Mouse (Mus musculus) thymus, adult 18-20 months (tissue): ENCODE data around the gene Hes5.

ENCODE experiments used
- DNase-seq, 2 experiments: peaks; one replicate each; pipeline ENCODE4 v3.0.0; 2022; ENCODE audit warnings: mixed read lengths in 2 of 2

Hes5 gene

GRCm38 (mm10) chr4:154960690-154961225, at the start of gene Hes5:
Gene Hes5 (plus strand): TSS chr4:154960923.
- peak in 1 of 2 experiments; percentile 29 for DNase-seq

- DNase-seq: no peak
These were observed 49.1 kb upstream of the Hes5 start for GRCm38 (mm10) chr4:154911644-154912043.

- no peak for DNase-seq
These were observed 46.9 kb upstream of the Hes5 start for GRCm38 (mm10) chr4:154913845-154914244.

GRCm38 (mm10) chr4:154914252-154914651, 46.5 kb upstream of the Hes5 start:
- no peak for DNase-seq

GRCm38 (mm10) chr4:154914707-154915106, 46.0 kb upstream of the Hes5 start:
- DNase-seq: no peak

- no peak for DNase-seq
These were observed 45.4 kb upstream of the Hes5 start for GRCm38 (mm10) chr4:154915286-154915685.

GRCm38 (mm10) chr4:154916662-154917061, 44.1 kb upstream of the Hes5 start:
- no peak for DNase-seq

- no peak for DNase-seq
These were observed 38.4 kb upstream of the Hes5 start for GRCm38 (mm10) chr4:154922291-154922690.

GRCm38 (mm10) chr4:154922931-154923330, 37.8 kb upstream of the Hes5 start:
- DNase-seq: no peak

GRCm38 (mm10) chr4:154925413-154925812, 35.3 kb upstream of the Hes5 start:
- DNase-seq: no peak

- DNase-seq: peak in 1 of 2 experiments; percentile 56
These were observed 33.5 kb upstream of the Hes5 start for GRCm38 (mm10) chr4:154926969-154927898.

GRCm38 (mm10) chr4:154927899-154928337, 32.8 kb upstream of the Hes5 start:
- DNase-seq: peak in 1 of 2 experiments; percentile 48

- no peak for DNase-seq
These were observed 32.2 kb upstream of the Hes5 start, which contains the start of gene Tnfrsf14 for GRCm38 (mm10) chr4:154928395-154929087. Gene Tnfrsf14 (minus strand): TSS chr4:154928563.

GRCm38 (mm10) chr4:154929088-154929660, 31.5 kb upstream of the Hes5 start:
- no peak for DNase-seq

- no peak for DNase-seq
These were observed 27.3 kb upstream of the Hes5 start for GRCm38 (mm10) chr4:154933306-154933907.

GRCm38 (mm10) chr4:154934800-154935199, 25.9 kb upstream of the Hes5 start:
- DNase-seq: no peak

GRCm38 (mm10) chr4:154935788-154936187, 24.9 kb upstream of the Hes5 start:
- DNase-seq: peak; percentile 34 to 60

- peak; percentile 52 to 71 for DNase-seq
These were observed 24.0 kb upstream of the Hes5 start for GRCm38 (mm10) chr4:154936542-154937255.

- no peak for DNase-seq
These were observed 23.0 kb upstream of the Hes5 start for GRCm38 (mm10) chr4:154937746-154938145.

GRCm38 (mm10) chr4:154940156-154940555, 20.6 kb upstream of the Hes5 start:
- no peak for DNase-seq

- no peak for DNase-seq
These were observed 18.9 kb upstream of the Hes5 start for GRCm38 (mm10) chr4:154941831-154942230.
